Mouse (Mus musculus) erythroid progenitor cell, adult 5-6 weeks (primary cell): Measurements from ENCODE around the gene Nebl. TPM values are rescaled to one million over a fixed set of nuclear protein-coding genes. Genes with fewer than 3 reads are reported as not detected.

Experiments
- ATAC-seq: replicated peaks from 2 replicates; pipeline ENCODE4 v1.8.0; 2016; ENCODE audit warnings: moderate number of reproducible peaks, mild to moderate bottlenecking, moderate TSS enrichment, inconsistent platforms; ENCODE audit not compliant: poor library complexity, low FRiP score, severe bottlenecking
- total RNA-seq, 2 experiments: library from RNA; stranded (forward) in 1 of 2; stranded (reverse) in 1 of 2; fragments of 150-400 nt in 1 of 2; fragments of 186-747, 209-891 nt in 1 of 2; gene quantifications; 2 replicates each; pipeline versions ENCODE4 v1.2.3 to v1.2.4; 2015 to 2017; ENCODE audit warnings: low replicate concordance in 2 of 2

The Nebl gene
- total RNA-seq, 2 experiments from 2014 or later = not detected

DNA sequence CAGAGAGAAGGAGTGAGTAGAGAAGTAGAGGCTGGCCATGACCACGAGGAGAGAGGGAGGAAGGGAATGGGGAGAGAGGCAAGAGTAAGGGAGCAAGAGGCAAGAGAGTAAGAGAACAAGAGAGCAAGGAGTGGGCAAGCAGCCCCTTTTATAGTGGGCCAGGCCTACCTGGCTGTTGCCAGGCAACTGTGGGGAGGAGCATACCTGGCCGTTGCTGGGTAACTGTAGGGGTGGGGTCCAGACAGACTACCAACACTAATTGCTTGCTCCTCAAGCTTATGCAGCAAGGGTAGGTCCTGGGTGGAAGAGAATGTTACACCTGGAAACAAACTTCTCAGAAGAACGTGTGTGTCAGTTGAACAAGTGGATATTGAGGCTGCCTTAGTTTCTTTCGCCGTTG lies 20.0 kb downstream of the Nebl start:
- ATAC-seq = no peak

DNA sequence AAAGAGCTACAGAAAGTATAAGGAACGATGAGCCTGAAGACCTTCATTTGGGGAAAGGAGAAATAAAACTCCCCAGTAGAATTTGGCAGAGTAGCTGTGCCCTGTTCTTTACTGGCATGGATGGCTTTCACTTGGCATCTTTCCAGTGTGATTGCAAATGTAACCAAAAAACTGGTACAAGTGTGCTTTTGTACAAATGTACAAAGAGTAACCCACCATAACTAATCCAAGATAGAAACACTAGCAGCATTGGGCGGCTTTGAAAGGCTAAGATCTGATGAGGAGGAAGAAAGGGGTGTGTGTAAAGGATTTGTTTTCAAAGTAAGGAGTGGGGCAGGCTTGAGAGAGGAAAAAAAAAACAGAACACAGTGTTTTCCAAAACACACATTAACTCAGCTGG lies 21.2 kb downstream of the Nebl start:
- ATAC-seq = no peak

DNA sequence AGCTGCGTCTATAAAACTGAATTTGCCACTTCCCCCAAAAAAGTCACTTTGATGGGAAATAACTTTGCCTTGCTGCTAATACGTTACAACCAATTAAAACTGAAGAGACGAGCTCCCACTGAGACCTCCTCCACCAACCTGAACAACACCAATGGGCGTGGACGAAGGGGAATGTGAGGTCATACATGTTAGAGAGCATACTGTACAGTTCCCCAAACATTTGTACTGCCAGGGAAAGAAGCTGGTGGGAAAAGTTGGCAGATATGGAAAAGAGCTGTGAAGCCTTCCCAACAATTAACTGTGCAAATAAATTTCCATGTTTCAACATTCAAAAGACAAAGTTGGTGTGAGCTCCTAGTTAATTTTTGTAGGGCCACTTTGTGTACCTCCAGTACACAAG lies 25.3 kb downstream of the Nebl start:
- no peak for ATAC-seq

DNA sequence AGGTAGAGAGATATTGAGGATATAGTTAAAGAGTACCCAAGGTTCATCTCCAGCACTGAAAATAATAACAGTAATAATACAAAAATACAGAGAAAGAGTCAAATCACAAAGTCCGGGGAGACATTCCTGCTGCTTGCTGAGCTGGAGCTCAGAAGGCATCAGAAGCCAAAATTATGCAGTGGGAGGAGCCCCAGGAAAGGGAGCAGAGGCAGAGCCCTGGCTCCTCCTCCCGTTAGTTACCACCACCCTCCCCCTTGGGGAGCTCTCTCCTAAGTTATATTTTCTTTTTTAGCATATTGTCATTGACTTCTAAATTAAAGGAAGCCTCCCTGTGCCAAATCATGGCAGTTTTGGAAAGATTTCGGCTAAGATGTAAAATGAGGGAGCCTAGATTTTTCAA lies 25.8 kb downstream of the Nebl start:
- ATAC-seq = no peak

DNA sequence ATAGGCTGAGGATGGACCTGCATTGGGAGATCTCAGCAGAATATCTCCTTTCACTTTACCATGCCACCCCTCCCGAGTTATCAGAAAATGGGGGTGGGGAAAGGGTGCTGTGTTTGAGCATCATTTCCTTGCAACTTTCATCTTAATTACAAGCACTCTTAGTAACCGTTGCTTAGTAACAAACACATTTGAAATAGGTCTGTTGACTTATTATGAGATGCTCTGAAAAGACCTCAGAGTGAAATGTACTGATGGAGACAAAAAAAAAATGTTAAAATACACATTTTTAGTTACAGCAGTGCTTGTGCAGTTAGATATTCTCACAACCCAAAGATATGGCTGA lies 28.1 kb downstream of the Nebl start:
- no peak for ATAC-seq

DNA sequence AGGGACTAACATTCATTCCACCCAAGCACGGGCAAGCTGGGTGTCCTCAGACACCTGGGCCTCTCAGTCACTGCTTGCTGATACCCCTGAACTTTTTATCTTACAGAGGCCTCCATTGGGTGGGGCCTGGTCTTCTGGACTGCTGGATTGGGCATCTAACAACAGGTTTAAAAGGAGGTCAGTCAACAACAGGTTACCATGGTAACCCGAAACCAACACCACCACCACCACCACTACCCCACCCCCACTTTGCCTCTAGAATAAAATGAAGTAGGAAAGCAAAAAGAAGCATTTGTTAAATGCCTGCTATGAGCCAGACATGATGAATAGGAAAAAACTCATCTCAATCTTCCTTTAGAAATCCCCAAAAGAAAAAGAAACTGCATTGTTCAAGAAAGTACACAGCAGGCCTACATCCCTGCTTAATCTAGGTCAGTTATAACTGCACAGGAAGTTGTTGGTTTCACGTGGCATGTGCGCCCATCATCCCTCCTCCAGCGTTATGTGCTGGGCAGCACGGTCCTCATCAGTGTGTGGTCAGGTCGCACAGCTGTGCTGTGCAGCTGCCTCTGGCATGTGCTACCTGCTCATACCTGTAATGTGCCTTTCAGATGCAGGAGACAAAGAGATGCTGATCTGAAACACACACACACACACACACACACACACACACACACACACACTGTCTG lies 28.6 kb downstream of the Nebl start:
- ATAC-seq = no peak

DNA sequence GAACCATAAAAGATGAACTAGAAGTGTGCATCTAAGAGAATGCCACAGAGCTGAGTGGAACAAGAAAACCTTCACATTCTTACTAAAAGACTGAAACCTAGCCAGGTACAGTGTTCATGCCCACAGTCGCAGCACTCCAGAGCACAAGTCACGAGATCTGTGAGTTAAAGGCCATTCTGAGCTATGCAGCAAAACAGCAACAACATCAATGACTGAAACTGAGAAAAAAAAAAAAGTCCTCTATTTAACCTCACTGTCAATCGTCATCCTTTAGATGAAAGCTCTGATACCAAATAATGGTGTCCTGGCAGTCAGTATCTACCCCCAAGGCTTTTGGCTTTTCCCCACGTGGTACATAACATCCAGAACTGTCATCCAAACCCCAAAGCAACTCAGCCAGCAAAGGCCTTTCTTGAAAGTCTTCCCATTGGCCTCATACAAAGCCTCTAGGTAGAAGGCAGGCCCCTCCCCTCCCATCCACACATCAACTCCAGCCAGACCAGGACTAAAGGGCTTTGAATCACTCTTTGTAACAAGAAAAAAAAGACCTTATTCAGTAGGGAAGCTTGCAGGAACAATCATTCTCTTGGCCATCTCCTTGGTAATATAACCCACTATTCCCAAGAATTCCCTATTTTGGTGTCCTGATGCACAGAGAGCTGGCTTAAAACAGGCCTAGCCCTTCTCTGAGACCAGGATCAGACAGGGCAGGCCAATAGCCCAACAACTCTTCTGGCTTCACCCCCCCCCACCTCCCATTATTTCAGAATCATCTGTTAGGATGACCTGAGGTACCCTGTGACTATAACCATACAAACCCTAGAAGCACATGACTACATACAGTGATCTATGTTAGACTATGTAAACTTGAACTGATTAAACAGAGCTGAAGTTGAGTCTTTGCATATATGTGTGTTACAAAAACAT lies 32.8 kb downstream of the Nebl start:
- ATAC-seq = no peak

DNA sequence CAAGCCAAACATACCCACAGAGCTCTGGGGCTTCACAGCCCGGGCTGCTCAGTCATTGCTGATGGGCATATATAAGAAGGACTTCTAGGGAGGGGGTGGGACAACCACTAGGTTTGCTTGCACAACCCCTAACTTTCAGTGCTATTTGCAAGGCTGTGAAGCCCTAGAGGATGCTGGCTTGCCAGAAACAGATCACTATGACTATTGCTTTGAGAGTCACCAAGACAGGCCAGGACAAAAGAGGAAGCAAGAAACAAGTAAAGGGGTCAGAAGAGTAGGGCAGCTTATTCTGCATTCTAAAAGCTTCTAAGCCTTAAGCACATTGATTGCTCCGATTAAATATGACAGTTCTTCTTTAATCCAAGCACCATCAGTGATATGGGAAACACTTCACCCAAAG lies 38.3 kb downstream of the Nebl start:
- ATAC-seq = no peak

DNA sequence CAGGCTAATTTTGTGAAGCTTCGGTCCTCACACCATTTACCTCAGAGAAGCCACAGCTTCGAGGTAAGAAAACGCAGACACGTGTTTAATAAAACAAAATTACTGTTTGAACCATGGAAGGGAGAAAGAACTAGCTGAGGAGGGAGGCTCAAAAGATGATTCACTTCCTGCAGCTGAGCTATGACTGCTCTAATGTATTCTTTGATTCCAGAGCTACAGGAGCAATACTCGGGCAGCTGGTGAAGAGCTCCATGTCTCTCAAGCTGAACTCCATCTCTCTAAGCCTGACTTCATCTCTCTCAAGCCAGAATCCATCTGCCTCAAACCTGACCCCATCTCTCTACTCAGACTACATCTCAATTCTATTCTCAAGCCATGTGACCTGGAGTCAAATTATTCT lies 41.0 kb downstream of the Nebl start:
- no peak for ATAC-seq

DNA sequence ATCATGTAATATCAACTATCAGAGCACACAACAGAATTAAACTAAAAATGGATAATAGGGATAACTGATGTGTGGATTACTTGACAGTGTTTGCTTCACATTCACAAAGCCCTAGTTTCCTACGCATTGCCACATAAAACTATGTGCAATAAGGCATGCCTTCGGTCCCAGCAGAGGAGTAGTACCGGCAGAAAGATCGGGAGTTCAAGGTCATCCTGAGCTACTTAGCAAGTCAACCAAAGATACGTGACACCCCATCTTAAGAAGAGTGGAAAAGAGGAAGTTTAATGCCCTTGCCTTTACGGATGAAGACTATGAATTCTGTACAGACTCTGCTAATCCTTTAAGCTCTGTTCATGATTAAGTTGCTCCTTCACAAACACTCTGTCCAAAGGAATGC lies 44.1 kb downstream of the Nebl start:
- no peak for ATAC-seq

DNA sequence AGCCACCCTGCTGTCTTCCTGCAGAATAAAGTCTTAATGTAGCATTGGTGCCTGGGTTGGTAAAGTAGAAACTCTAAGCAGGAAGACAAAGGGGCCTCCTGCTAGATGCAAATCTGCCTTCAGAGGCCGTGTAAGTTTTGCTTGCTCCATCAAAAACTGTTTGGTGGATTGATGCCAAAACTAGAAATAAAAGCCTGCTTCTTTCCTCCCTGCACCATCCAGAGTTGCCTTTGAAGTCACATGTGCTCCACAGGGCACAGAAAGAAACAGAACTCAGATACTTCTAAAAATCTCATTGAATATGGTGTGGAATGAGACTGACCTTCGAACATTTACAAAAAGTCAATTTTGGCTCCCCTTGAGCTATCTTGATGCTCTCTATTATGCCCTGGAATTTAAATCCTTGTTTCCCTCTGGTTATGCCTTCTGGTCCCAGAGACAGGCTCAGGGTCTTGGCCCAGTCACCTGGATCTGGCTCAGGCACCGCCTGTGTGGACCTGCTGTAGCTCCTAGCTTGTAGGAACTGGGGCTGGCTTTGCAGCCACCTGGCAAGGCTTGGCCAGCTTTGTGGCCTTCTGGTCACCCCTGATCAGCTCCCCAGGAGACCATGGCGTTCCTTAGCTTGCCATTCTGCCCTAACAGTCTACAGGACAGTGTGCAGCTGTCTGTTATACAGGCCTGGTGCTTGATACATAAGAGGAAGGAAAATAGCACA lies 47.8 kb downstream of the Nebl start:
- ATAC-seq = no peak

DNA sequence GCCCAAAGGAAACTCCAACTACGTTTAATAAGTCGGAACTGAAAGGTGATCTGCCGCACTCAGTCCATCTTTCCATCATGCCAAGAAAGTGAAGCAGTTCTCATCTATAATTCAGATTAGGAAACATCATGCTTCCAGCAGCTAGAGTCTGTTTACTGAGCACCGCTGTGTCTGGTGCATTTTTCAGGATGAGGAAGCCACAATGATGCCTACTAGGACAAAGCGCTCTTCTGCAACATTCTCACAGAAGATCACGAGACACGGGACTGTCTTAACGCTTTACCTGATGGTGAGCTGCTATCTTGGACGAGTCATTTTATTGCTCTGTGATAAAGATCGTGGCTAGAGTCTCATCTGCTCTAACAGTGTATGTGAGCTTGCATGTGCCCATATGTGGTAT lies 59.1 kb downstream of the Nebl start:
- ATAC-seq = no peak

DNA sequence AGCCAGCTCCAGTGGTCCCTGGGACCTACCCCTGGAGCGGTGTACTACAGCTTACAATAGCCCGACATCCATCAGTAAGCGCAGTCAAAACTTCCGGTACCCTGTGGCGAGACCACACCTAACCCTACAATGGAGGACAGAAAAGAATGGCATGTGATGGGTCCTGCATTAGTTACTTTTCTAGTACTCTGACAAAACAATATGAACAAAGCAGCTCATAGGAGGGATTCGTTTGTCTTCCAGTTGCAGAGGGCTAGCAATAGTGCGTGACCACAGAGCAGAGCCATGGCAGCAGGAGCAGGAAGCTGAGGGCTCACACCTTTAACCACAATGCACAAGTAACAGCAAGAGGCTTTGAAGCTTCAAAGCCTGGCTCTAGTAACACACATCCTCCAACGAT lies 59.7 kb downstream of the Nebl start:
- no peak for ATAC-seq

DNA sequence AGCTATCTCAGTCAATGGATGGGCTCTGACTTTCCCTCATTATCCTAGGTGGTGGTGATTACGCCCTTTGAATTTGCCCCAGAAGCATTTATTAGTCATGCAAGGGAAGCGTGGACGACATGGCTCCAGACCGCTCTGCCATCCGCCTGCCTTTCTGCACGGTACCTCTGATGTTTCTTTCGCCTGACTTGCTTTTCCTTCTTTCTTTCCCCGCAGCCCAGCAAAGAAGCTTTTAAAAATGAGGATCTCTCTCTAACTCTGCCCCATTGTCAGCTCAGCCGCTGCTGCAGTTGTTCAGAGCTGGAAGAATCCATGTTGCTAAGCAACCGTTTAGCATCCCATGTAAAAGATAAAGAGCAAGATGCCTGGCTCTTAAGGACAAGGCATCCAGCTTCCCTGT lies 61.3 kb downstream of the Nebl start:
- no peak for ATAC-seq

DNA sequence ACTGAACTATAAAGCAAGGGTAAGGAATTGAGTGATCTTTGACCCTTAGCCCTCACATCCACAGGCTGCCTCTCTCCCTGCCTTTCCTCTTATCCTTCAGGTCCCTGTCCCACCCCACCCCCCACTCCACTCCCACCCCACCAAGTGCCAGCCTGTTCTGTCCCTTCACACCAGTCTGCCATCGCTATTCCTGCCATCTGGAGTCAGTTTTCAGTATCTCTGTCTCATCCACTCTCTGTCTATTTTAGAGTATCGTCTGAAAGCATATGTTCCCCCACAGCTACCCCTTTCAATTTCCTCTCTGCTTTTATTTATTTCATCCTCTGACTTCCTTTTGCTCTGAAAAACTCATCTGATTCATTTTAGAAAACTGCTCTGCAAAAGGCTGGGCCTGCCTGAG lies 62.3 kb downstream of the Nebl start:
- no peak for ATAC-seq

DNA sequence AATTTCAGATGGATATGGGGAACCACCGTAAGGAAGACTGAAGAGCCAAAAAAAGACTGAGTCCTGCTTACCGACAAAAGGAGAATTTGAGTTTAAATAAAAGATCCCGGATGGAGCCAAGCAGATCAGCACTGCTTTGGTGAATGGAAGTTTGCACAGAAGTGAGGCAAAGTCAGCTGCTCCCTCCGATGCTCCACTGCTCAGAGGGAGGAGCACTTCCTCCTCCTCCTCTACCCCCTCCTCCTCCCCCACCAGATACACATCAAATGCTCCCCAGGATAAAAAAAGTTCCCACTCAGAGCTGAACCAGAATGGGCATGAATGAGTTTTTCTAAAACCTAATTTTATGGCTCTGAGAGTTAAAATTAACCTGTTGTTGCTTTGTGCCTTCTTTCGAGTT lies 73.1 kb downstream of the Nebl start:
- ATAC-seq = no peak

DNA sequence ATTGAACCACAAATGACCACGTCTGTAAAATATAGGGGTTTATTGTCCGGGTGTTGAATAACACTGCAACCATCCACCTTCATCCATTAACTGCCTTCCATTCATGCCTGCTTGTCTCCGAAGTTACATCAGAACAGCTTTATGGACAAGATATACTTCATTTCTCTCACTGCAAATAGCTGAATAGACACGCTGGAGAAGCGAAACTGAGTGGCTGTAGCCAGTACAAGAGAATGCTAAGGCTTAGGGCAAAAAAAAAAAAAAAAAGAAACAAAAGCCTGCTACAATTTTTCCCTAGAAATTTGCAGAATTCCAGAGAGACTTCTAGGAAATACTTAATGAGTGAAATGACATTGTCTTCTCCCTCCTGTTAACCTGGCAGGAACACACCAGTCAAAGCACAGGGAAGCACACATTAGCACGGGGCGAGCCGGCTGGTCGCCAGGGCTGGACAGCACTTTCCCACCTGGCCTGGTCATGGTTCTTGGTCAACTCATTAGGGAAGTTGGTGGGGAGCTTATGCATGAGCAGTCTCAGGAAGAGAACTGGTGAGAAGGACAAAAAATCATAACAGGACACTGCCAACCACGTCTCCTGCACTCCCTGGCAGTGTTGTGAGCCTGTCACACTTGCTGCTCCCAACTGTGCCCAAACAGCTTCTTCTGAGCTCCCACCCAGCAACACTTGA lies 81.0 kb downstream of the Nebl start:
- ATAC-seq = no peak

DNA sequence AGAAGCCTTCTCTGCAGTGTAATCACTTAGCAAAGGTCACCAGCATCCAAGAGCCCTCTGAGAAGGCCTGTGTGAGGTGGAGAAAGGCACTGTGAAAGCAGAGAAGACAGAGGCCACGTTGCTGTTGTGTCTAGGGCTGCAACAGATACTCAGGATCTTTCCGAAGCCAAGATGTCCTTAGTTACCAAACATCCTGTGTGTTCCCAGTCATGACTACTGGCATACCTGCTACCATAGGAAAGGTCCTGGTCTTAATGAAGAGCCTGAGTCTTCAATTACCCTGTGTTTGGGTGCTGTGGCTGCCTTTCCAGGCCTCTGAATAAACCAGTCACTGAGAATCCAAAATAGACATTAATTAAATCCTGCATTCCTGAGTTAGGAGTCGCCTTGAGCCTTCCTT lies 81.5 kb downstream of the Nebl start:
- no peak for ATAC-seq

DNA sequence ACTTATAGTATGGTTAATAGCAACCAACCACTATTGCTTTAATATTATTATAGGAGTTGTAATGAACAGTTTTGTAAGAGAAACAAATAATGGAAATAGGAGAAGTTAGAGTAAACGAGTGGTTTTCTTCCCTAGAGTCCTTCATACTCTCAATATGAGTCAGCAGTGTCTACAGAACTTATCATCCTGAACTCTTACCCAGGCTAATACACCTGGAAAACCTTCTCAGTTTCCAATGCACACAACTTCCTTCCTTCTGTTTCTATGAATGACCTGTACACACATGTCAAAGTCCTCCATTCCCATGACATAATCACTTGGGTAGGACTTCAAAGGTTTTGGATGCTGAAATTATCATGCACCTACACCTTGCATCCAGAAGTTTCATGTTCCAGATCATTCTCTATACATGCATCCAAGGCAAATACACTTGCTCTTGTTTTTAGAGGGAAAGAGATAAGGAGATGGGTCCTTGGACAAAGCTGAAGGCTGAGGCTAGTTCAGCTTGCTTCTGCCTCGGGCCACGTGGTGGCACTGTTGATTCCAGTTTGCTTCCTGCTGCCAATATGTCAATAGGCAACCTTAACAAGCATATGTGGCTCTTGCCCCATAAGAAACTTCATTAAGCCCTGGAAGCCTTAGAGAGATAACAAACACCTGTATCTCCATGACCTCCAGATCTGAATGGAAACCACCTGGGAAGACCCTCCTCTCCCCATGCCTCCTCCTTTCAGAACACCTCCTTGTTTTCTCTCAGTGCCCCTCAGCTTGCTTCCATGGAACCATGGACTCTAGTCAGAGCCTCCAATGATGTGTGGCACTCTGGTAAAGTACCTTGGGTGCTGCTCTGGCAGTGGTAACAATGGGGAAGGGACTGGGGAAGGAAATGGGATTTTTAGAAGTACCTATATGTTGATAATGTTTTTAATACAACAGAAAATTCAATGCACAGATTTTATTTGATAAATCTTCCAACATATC lies 86.7 kb downstream of the Nebl start:
- ATAC-seq = no peak
